ENCODE assay signal across 10 mouse cellular contexts in genomic region chr12:29822216-29822615, GRCm38 (mm10).
DNase-seq lines count a peak whose midpoint lies in the region; ATAC-seq and TF ChIP-seq lines count a peak whose summit lies in the region.
"Had no signal": no experiment of that assay in that cellular context is flagged by ENCODE, and none has a peak within 500 bp of the region (broad histone marks: within the 10 kb centered on the region; RNA-seq: fewer than 3 reads in every experiment).

No protein-coding gene starts in this region.

- no peak for TF ChIP-seq POLR2A in kidney, adult 2 months (IDR thresholded peaks at IDR 0.05; ENCODE audit: low read depth, low read length)

- H3K9me3 ChIP-seq in embryonic facial prominence, embryonic 11.5 days (replicated peaks; ENCODE audit: control insufficient read depth, low read length), result no peaks in the 10 kb centered on the region
- H3K9me3 ChIP-seq in embryonic facial prominence, embryonic 10.5 days, result no peaks in the 10 kb centered on the region
- no peaks in the 10 kb centered on the region for H3K9me3 ChIP-seq in hindbrain, embryonic 12.5 days (replicated peaks)
- H3K9me3 ChIP-seq in midbrain, embryonic 15.5 days, result no peaks in the 10 kb centered on the region

- WGBS in embryonic facial prominence, embryonic 11.5 days, result 67% methylated on average over 3 of the region's 3 CpGs
- WGBS in embryonic facial prominence, embryonic 10.5 days, result 67% methylated on average over 3 of the region's 3 CpGs
- 51% methylated on average over 3 of the region's 3 CpGs for WGBS in hindbrain, embryonic 12.5 days
- WGBS in midbrain, embryonic 15.5 days, result 17% methylated on average over 3 of the region's 3 CpGs
- 65% methylated on average over 3 of the region's 3 CpGs for WGBS in kidney, adult 2 months

- TF ChIP-seq CTCF in kidney, adult 2 months (conservative IDR thresholded peaks at IDR 0.05; ENCODE audit: insufficient read depth, insufficient read length, low read depth, low read length), result no peak

- no peaks in the 10 kb centered on the region for H3K27me3 ChIP-seq in embryonic facial prominence, embryonic 11.5 days (ENCODE audit: control insufficient read depth, insufficient read depth, low read length)
- no peaks in the 10 kb centered on the region for H3K27me3 ChIP-seq in embryonic facial prominence, embryonic 10.5 days (replicated peaks; ENCODE audit: low read depth, poor library complexity, severe bottlenecking)
- H3K27me3 ChIP-seq in hindbrain, embryonic 12.5 days, result no peaks in the 10 kb centered on the region
- no peaks in the 10 kb centered on the region for H3K27me3 ChIP-seq in midbrain, embryonic 15.5 days (replicated peaks)
- H3K27me3 ChIP-seq in kidney, adult 2 months (replicated peaks; ENCODE audit: control insufficient read depth, insufficient read depth, low read length), result no peaks in the 10 kb centered on the region

- H3K9ac ChIP-seq in embryonic facial prominence, embryonic 11.5 days (replicated peaks; ENCODE audit: low read length), result no peak overlapping the region
- H3K9ac ChIP-seq in hindbrain, embryonic 12.5 days, result no peak overlapping the region
- no peak overlapping the region for H3K9ac ChIP-seq in midbrain, embryonic 15.5 days

- H3K36me3 ChIP-seq in embryonic facial prominence, embryonic 11.5 days (replicated peaks; ENCODE audit: control insufficient read depth, insufficient read depth, low read depth, low read length), result no peaks in the 10 kb centered on the region
- no peaks in the 10 kb centered on the region for H3K36me3 ChIP-seq in embryonic facial prominence, embryonic 10.5 days (replicated peaks)
- no peaks in the 10 kb centered on the region for H3K36me3 ChIP-seq in hindbrain, embryonic 12.5 days
- H3K36me3 ChIP-seq in midbrain, embryonic 15.5 days (replicated peaks), result peaks cover 5% of the 10 kb centered on the region; the same call in 1 of the 2 replicates
- no peaks in the 10 kb centered on the region for H3K36me3 ChIP-seq in kidney, adult 2 months (ENCODE audit: control insufficient read depth, insufficient read depth, low read length)

- H3K4me3 ChIP-seq in embryonic facial prominence, embryonic 11.5 days (ENCODE audit: low read depth, low read length), result no peak overlapping the region
- H3K4me3 ChIP-seq in embryonic facial prominence, embryonic 10.5 days, result no peak overlapping the region
- no peak overlapping the region for H3K4me3 ChIP-seq in hindbrain, embryonic 12.5 days
- H3K4me3 ChIP-seq in midbrain, embryonic 15.5 days, result no peak overlapping the region
- H3K4me3 ChIP-seq in kidney, adult 2 months (ENCODE audit: insufficient read depth, low read depth, low read length), result no peak overlapping the region

- peak; percentile 15 for DNase-seq in embryonic facial prominence, embryonic 11.5 days (ENCODE audit: low spot score)
- no peak for DNase-seq in embryonic facial prominence, embryonic 10.5 days (ENCODE audit: low spot score)
- peak; percentile 26 for DNase-seq in R1 (ENCODE audit: low read depth, low spot score)
- DNase-seq in adrenal gland, postnatal 36 days, result no peak
- no peak for DNase-seq in kidney, adult 2 months
- no peak for DNase-seq in gastrocnemius, adult 8-10 months (ENCODE audit: low spot score in 2 of 2)
- DNase-seq: gastrocnemius, postnatal 10 days; heart, postnatal 10 days had no signal

- no peak for ATAC-seq in embryonic facial prominence, embryonic 11.5 days (replicated peaks; ENCODE audit: insufficient number of reproducible peaks, low FRiP score, low TSS enrichment, low read depth)
- peak; percentile 54; the same call in 1 of the 2 replicates for ATAC-seq in hindbrain, embryonic 12.5 days (ENCODE audit: low FRiP score)
- peak; percentile 91 for ATAC-seq in midbrain, embryonic 15.5 days (replicated peaks)

- H3K4me2 ChIP-seq in embryonic facial prominence, embryonic 11.5 days (ENCODE audit: low read depth, low read length), result no peak overlapping the region
- H3K4me2 ChIP-seq in hindbrain, embryonic 12.5 days (replicated peaks), result no peak overlapping the region
- H3K4me2 ChIP-seq in midbrain, embryonic 15.5 days, result no peak overlapping the region

- H3K4me1 ChIP-seq in embryonic facial prominence, embryonic 11.5 days (ENCODE audit: control insufficient read depth, insufficient read depth, low read length), result no peaks in the 10 kb centered on the region
- peaks cover 9% of the 10 kb centered on the region for H3K4me1 ChIP-seq in embryonic facial prominence, embryonic 10.5 days
- H3K4me1 ChIP-seq in hindbrain, embryonic 12.5 days, result peaks cover 24% of the 10 kb centered on the region
- H3K4me1 ChIP-seq in midbrain, embryonic 15.5 days, result peaks cover 39% of the 10 kb centered on the region
- H3K4me1 ChIP-seq in kidney, adult 2 months (ENCODE audit: control insufficient read depth, insufficient read depth, low read length), result no peaks in the 10 kb centered on the region

- H3K27ac ChIP-seq in embryonic facial prominence, embryonic 11.5 days (replicated peaks; ENCODE audit: low read depth, low read length), result no peak overlapping the region
- H3K27ac ChIP-seq in embryonic facial prominence, embryonic 10.5 days (replicated peaks), result no peak overlapping the region
- peak overlapping the region; percentile 53 for H3K27ac ChIP-seq in hindbrain, embryonic 12.5 days
- peak overlapping the region; percentile 80 for H3K27ac ChIP-seq in midbrain, embryonic 15.5 days
- H3K27ac ChIP-seq in kidney, adult 2 months (ENCODE audit: insufficient read depth, low read depth, low read length), result no peak overlapping the region

Comparison
In these comparisons a context has a peak if more than half of its experiments do, and no peak if none do; other contexts are left out.
1. DNase-seq: peak in embryonic facial prominence, embryonic 11.5 days (single experiment) and R1 (single experiment); none in embryonic facial prominence, embryonic 10.5 days (single experiment), adrenal gland, postnatal 36 days (0 of 2), kidney, adult 2 months (single experiment) and gastrocnemius, adult 8-10 months (0 of 2).
2. H3K27ac ChIP-seq: peak in hindbrain, embryonic 12.5 days (single experiment) and midbrain, embryonic 15.5 days (single experiment); none in embryonic facial prominence, embryonic 11.5 days (single experiment), embryonic facial prominence, embryonic 10.5 days (single experiment) and kidney, adult 2 months (single experiment).